In genomic region chr7:110650491-110650890, GRCm38 (mm10) we compare ENCODE assay signal across 25 mouse cellular contexts. TPM values are rescaled to one million over a fixed set of nuclear protein-coding genes. Genes with fewer than 3 reads are reported as not detected.
DNase-seq lines count a peak whose midpoint lies in the region; ATAC-seq lines count a peak whose summit lies in the region.
"Had no signal": no experiment of that assay in that cellular context is flagged by ENCODE, and none has a peak within 500 bp of the region (broad histone marks: within the 10 kb centered on the region; RNA-seq: fewer than 3 reads in every experiment).

No protein-coding gene starts in this region.

- peaks cover 5% of the 10 kb centered on the region for H3K9me3 ChIP-seq in intestine, embryonic 16.5 days (ENCODE audit: control insufficient read depth, low read length)
- no peaks in the 10 kb centered on the region; the same call in 1 of the 2 replicates for H3K9me3 ChIP-seq in midbrain, embryonic 16.5 days (replicated peaks; ENCODE audit: control insufficient read depth, low read length, poor library complexity, severe bottlenecking)
- H3K9me3 ChIP-seq: embryonic facial prominence, embryonic 15.5 days; forebrain, embryonic 12.5 days; lung, embryonic 15.5 days had no signal

- H3K4me3 ChIP-seq in intestine, embryonic 16.5 days (ENCODE audit: low read length): no peak overlapping the region
- H3K4me3 ChIP-seq in midbrain, embryonic 16.5 days (ENCODE audit: low read depth, low read length): no peak overlapping the region
- H3K4me3 ChIP-seq: embryonic facial prominence, embryonic 10.5 days; embryonic facial prominence, embryonic 15.5 days; forebrain, embryonic 12.5 days; heart, embryonic 10.5 days; hindbrain, embryonic 12.5 days; lung, embryonic 15.5 days; myocyte; neural tube, embryonic 12.5 days had no signal

- H3K4me2 ChIP-seq in intestine, embryonic 16.5 days (ENCODE audit: low read depth, low read length): no peak overlapping the region
- no peak overlapping the region for H3K4me2 ChIP-seq in midbrain, embryonic 16.5 days (ENCODE audit: low read length)
- H3K4me2 ChIP-seq: embryonic facial prominence, embryonic 15.5 days; forebrain, embryonic 12.5 days; hindbrain, embryonic 12.5 days; lung, embryonic 15.5 days; midbrain, embryonic 11.5 days; neural tube, embryonic 12.5 days had no signal

- ATAC-seq in intestine, embryonic 16.5 days: peak; percentile 34; the same call in 1 of the 2 replicates
- no peak for ATAC-seq in cerebellum, adult (ENCODE audit: insufficient number of reproducible peaks, low FRiP score, low TSS enrichment)
- no peak for ATAC-seq in midbrain, embryonic 16.5 days
- ATAC-seq: hindbrain, postnatal 0 days had no signal

- peak; percentile 60 for DNase-seq in kidney, adult 11 months
- no peak for DNase-seq in kidney, postnatal 10 days
- peak; percentile 62 for DNase-seq in kidney, adult 9 months
- DNase-seq in kidney, postnatal 14 days: peak; percentile 49
- no peak for DNase-seq in thymus, postnatal 4 days
- DNase-seq: cerebellum, adult 2 months; gastrocnemius, postnatal 14 days; heart, postnatal 36 days; layer of hippocampus, postnatal 36 days; liver; right cerebral cortex, postnatal 4 days had no signal

- 0 out of 2 replicates have a peak overlapping the region, but pooled peaks have one; percentile 7 for H3K27ac ChIP-seq in intestine, embryonic 16.5 days (ENCODE audit: low read length)
- no peak overlapping the region for H3K27ac ChIP-seq in midbrain, embryonic 16.5 days (ENCODE audit: low read length)
- H3K27ac ChIP-seq: embryonic facial prominence, embryonic 10.5 days; embryonic facial prominence, embryonic 15.5 days; forebrain, embryonic 12.5 days; heart, embryonic 10.5 days; hindbrain, embryonic 12.5 days; hindbrain, postnatal 0 days; liver, embryonic 14.5 days; lung, embryonic 15.5 days; neural tube, embryonic 12.5 days had no signal

- H3K4me1 ChIP-seq in intestine, embryonic 16.5 days (ENCODE audit: control insufficient read depth, insufficient read depth, low read length): peaks cover 14% of the 10 kb centered on the region; the same call in 1 of the 2 replicates
- H3K4me1 ChIP-seq in midbrain, embryonic 16.5 days (ENCODE audit: control insufficient read depth, insufficient read depth, low read length): no peaks in the 10 kb centered on the region
- H3K4me1 ChIP-seq: embryonic facial prominence, embryonic 15.5 days; forebrain, embryonic 12.5 days; hindbrain, embryonic 12.5 days; neural tube, embryonic 12.5 days had no signal

- H3K27me3 ChIP-seq in intestine, embryonic 16.5 days (replicated peaks; ENCODE audit: control insufficient read depth, insufficient read depth, low read length): no peaks in the 10 kb centered on the region
- H3K27me3 ChIP-seq in midbrain, embryonic 16.5 days (ENCODE audit: control insufficient read depth, insufficient read depth, low read depth, low read length): no peaks in the 10 kb centered on the region
- H3K27me3 ChIP-seq: embryonic facial prominence, embryonic 15.5 days; forebrain, embryonic 12.5 days; hindbrain, embryonic 12.5 days; lung, embryonic 15.5 days; neural tube, embryonic 12.5 days had no signal

- WGBS in intestine, embryonic 16.5 days: 23% methylated on average over 4 of the region's 4 CpGs
- 87% methylated on average over 4 of the region's 4 CpGs for WGBS in midbrain, embryonic 16.5 days

- H3K36me3 ChIP-seq in intestine, embryonic 16.5 days (ENCODE audit: control insufficient read depth, insufficient read depth, low read length): no peaks in the 10 kb centered on the region; the same call in 1 of the 2 replicates
- no peaks in the 10 kb centered on the region for H3K36me3 ChIP-seq in midbrain, embryonic 16.5 days (ENCODE audit: control insufficient read depth, insufficient read depth, low read length)
- H3K36me3 ChIP-seq: embryonic facial prominence, embryonic 10.5 days; embryonic facial prominence, embryonic 15.5 days; forebrain, embryonic 12.5 days; hindbrain, embryonic 12.5 days; lung, embryonic 15.5 days; neural tube, embryonic 12.5 days had no signal

- no peak overlapping the region for H3K9ac ChIP-seq in intestine, embryonic 16.5 days (ENCODE audit: low read depth, low read length)
- no peak overlapping the region for H3K9ac ChIP-seq in midbrain, embryonic 16.5 days (ENCODE audit: low read depth, low read length)
- H3K9ac ChIP-seq: embryonic facial prominence, embryonic 15.5 days; forebrain, embryonic 12.5 days; hindbrain, embryonic 12.5 days; liver, embryonic 14.5 days; lung, embryonic 15.5 days; neural tube, embryonic 12.5 days had no signal

RNA-seq across cellular contexts. Expression of gene Adm, which starts 23.0 kb away (rescaled TPM):
- polyA plus RNA-seq in intestine, embryonic 16.5 days (2015; fragmentation: Nextera tagmentation; extraction: Ambion mirVana): 5.4 and 5.8 TPM in 2 replicates
- polyA plus RNA-seq in midbrain, embryonic 16.5 days (2015; fragmentation: Nextera tagmentation; extraction: Ambion mirVana): 3.9 and 4.9 TPM in 2 replicates

RNA-seq across cellular contexts. Expression of gene Sbf2, which starts 35.8 kb away (rescaled TPM):
- polyA plus RNA-seq in intestine, embryonic 16.5 days (2015; fragmentation: Nextera tagmentation; extraction: Ambion mirVana): 24.7 and 26.6 TPM in 2 replicates
- 57.1 and 66.3 TPM in 2 replicates for polyA plus RNA-seq in midbrain, embryonic 16.5 days (2015; fragmentation: Nextera tagmentation; extraction: Ambion mirVana)

Comparison
In these comparisons a context has a peak if more than half of its experiments do, and no peak if none do; other contexts are left out.
1. DNase-seq: peak in kidney, adult 11 months (single experiment), kidney, adult 9 months (single experiment) and kidney, postnatal 14 days (single experiment); none in kidney, postnatal 10 days (single experiment) and thymus, postnatal 4 days (single experiment).